Mouse (Mus musculus): ENCODE data around the gene Zfp429. TPM values are rescaled to one million over a fixed set of nuclear protein-coding genes. Genes with fewer than 3 reads are reported as not detected.
A peak's percentile ranks its signal among the peaks of the same experiment; 100 is the strongest.
"Not testable (repeated sequence)": the region's sequence is repeated elsewhere in the genome, so short reads cannot be mapped to it uniquely, and the experiment has no call there.

The Zfp429 gene
- 6.8 and 7.7 TPM in 2 replicates for polyA plus RNA-seq (2015; fragmentation: Nextera tagmentation; extraction: Ambion mirVana)

- not testable (repeated sequence) for H3K36me3 ChIP-seq, H3K4me1 ChIP-seq, H3K27me3 ChIP-seq, H3K9me3 ChIP-seq
- H3K27ac ChIP-seq: peak within 1 kb of the TSS; percentile 70
- 3% methylated on average over 14 of the region's 16 CpGs for WGBS
- peak within 1 kb of the TSS; percentile 71 for H3K4me3 ChIP-seq
- ATAC-seq (ENCODE audit: borderline replicate concordance, extremely low read depth, low FRiP score, low TSS enrichment): peak; percentile 95
- H3K9ac ChIP-seq: peak within 1 kb of the TSS; percentile 56
- peak within 1 kb of the TSS; percentile 56 for H3K4me2 ChIP-seq
Observed at GRCm38 (mm10) chr13:67399183-67399903, at the start of gene Zfp429. Gene Zfp429, minus strand, starts transcription at chr13:67399819.

- 67% methylated on average over 1 of the region's 3 CpGs for WGBS
- not testable (repeated sequence) for H3K4me2 ChIP-seq
Observed at GRCm38 (mm10) chr13:67437095-67437494, 37.5 kb upstream of the Zfp429 start.

GRCm38 (mm10) chr13:67428116-67428515 is 28.5 kb upstream of the Zfp429 start:
- Histone ChIP-seq H3K27me3 (no peaks in the 10 kb centered on the region), H3K9ac (no peak overlapping the region), H3K4me1 (no peaks in the 10 kb centered on the region), H3K4me2 (no peak overlapping the region), H3K4me3 (no peak overlapping the region), H3K36me3 (no peaks in the 10 kb centered on the region), H3K9me3 (no peaks in the 10 kb centered on the region), H3K27ac (no peak overlapping the region)
- no peak for ATAC-seq (ENCODE audit: borderline replicate concordance, extremely low read depth, low FRiP score, low TSS enrichment)
- whole genome bisulfite sequencing: 82% methylated on average over 3 of the region's 3 CpGs

More at GRCm38 (mm10) chr13:67437095-67437494, 37.5 kb upstream of the Zfp429 start:
- not testable (repeated sequence) for H3K4me1 ChIP-seq; H3K9me3 ChIP-seq; H3K9ac ChIP-seq; H3K27ac ChIP-seq; H3K4me3 ChIP-seq; H3K36me3 ChIP-seq; H3K27me3 ChIP-seq; ATAC-seq (ENCODE audit: borderline replicate concordance, extremely low read depth, low FRiP score, low TSS enrichment)

GRCm38 (mm10) chr13:67425699-67426098 is 26.1 kb upstream of the Zfp429 start:
- H3K36me3 ChIP-seq; ATAC-seq (ENCODE audit: borderline replicate concordance, extremely low read depth, low FRiP score, low TSS enrichment); H3K27me3 ChIP-seq; H3K9me3 ChIP-seq; H3K4me1 ChIP-seq; H3K27ac ChIP-seq; H3K4me2 ChIP-seq; H3K4me3 ChIP-seq; H3K9ac ChIP-seq: not testable (repeated sequence)

GRCm38 (mm10) chr13:67422532-67422931 is 22.9 kb upstream of the Zfp429 start:
- not testable (repeated sequence) for H3K9ac ChIP-seq; H3K4me3 ChIP-seq; H3K9me3 ChIP-seq; H3K27ac ChIP-seq; H3K4me2 ChIP-seq; H3K4me1 ChIP-seq; ATAC-seq (ENCODE audit: borderline replicate concordance, extremely low read depth, low FRiP score, low TSS enrichment); H3K36me3 ChIP-seq; H3K27me3 ChIP-seq
- 91% methylated on average over 2 of the region's 2 CpGs for WGBS

GRCm38 (mm10) chr13:67421207-67421857 is 21.7 kb upstream of the Zfp429 start, which contains the start of gene Zfp459:
Gene Zfp459, minus strand, starts transcription at chr13:67421418.
- Histone ChIP-seq H3K4me1 (no peaks in the 10 kb centered on the region), H3K4me2 (peak within 1 kb of the TSS; percentile 73), H3K4me3 (peak within 1 kb of the TSS; percentile 58), H3K27ac (0 out of 2 replicates have a peak within 1 kb of the TSS, but pooled peaks have one; percentile 15), H3K27me3 (no peaks in the 10 kb centered on the region), H3K9me3 (no peaks in the 10 kb centered on the region), H3K36me3 (no peaks in the 10 kb centered on the region), H3K9ac (peak within 1 kb of the TSS; percentile 51)
- WGBS: 2% methylated on average over 22 of the region's 22 CpGs
- peak; percentile 77 for ATAC-seq (ENCODE audit: borderline replicate concordance, extremely low read depth, low FRiP score, low TSS enrichment)

- peak overlapping the region; percentile 51 for H3K9ac ChIP-seq
- H3K36me3 ChIP-seq: no peaks in the 10 kb centered on the region
- WGBS: 24% methylated on average over 11 of the region's 11 CpGs
- H3K4me2 ChIP-seq: peak overlapping the region; percentile 73
- peak overlapping the region; percentile 58 for H3K4me3 ChIP-seq
- 0 out of 2 replicates have a peak overlapping the region, but pooled peaks have one; percentile 15 for H3K27ac ChIP-seq
- H3K9me3 ChIP-seq: no peaks in the 10 kb centered on the region
- no peaks in the 10 kb centered on the region for H3K27me3 ChIP-seq
- no peak; the same call in 1 of the 2 replicates for ATAC-seq (ENCODE audit: borderline replicate concordance, extremely low read depth, low FRiP score, low TSS enrichment)
- H3K4me1 ChIP-seq: no peaks in the 10 kb centered on the region
Observed at GRCm38 (mm10) chr13:67420558-67421206, 21.1 kb upstream of the Zfp429 start.

DNA sequence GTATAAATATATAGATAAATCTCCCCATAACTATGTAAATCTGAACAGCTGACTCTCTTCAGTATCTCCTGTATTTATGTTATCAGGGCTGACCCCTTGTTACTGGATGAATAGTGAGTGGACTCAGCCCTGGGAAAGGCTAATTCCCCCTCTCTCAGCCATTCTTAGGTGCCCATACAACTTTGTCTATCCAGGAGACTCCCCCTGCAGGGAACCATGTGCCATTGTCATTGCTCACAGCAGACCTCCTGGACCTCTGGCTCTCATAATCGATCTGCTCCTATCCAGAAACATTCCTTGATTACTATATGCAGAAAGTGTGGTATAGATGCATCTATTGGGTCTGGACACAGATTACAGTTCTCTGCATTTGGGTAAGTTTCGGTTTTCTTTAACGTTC is 17.2 kb upstream of the Zfp429 start:
- Histone ChIP-seq H3K27ac (no peak overlapping the region), H3K36me3 (no peaks in the 10 kb centered on the region), H3K4me2 (no peak overlapping the region), H3K9ac (no peak overlapping the region), H3K4me1 (no peaks in the 10 kb centered on the region), H3K27me3 (no peaks in the 10 kb centered on the region), H3K9me3 (no peaks in the 10 kb centered on the region), H3K4me3 (no peak overlapping the region)
- WGBS: 83% methylated on average over 3 of the region's 3 CpGs
- ATAC-seq (ENCODE audit: borderline replicate concordance, extremely low read depth, low FRiP score, low TSS enrichment): no peak

DNA sequence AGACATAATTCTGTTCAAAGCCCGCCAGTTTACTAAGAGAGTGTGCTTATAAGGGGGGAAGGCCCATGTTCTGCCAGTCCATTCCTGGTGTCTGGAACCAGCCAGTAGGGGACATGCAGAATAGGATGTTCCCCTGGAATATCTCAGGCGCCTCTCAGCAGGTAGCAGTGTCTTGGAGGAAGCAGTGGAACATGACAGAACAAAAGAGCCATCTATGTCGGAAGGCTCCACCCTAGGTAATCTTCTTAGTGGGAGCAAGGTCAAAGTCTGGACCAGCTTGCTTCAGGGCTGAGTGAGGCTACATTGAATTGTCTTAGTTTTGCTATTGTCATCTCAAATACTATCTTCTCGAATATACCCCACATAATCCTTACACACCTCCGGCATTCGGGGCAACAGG is 16.1 kb upstream of the Zfp429 start:
- Histone ChIP-seq H3K27me3 (no peaks in the 10 kb centered on the region), H3K4me2 (no peak overlapping the region), H3K9ac (no peak overlapping the region), H3K4me1 (no peaks in the 10 kb centered on the region), H3K27ac (no peak overlapping the region), H3K9me3 (no peaks in the 10 kb centered on the region), H3K4me3 (no peak overlapping the region), H3K36me3 (no peaks in the 10 kb centered on the region)
- WGBS: 84% methylated on average over 6 of the region's 6 CpGs
- no peak for ATAC-seq (ENCODE audit: borderline replicate concordance, extremely low read depth, low FRiP score, low TSS enrichment)

DNA sequence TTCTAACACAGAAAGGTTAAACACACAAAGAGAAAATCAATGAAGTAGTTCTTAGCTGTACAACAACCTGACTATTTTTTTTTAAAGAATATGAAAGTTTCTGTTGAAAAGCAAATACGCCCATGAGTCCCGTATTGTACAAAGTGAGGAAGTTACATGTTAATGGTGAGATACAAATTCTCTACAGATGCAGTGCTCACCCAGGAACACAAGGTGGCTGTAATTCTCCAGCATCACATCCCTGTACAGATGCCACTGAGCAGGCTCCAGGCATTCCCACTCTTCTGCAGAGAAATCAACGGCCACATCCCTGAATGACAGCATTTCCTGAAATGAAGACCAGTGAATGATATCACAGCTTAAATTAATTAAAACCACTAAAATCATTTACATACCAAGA is 14.0 kb upstream of the Zfp429 start:
- not testable (repeated sequence) for H3K9me3 ChIP-seq; ATAC-seq (ENCODE audit: borderline replicate concordance, extremely low read depth, low FRiP score, low TSS enrichment); H3K4me2 ChIP-seq; H3K36me3 ChIP-seq; H3K27ac ChIP-seq; H3K27me3 ChIP-seq; H3K4me3 ChIP-seq; H3K9ac ChIP-seq; H3K4me1 ChIP-seq
- WGBS: 65% methylated on average over 3 of the region's 3 CpGs

DNA sequence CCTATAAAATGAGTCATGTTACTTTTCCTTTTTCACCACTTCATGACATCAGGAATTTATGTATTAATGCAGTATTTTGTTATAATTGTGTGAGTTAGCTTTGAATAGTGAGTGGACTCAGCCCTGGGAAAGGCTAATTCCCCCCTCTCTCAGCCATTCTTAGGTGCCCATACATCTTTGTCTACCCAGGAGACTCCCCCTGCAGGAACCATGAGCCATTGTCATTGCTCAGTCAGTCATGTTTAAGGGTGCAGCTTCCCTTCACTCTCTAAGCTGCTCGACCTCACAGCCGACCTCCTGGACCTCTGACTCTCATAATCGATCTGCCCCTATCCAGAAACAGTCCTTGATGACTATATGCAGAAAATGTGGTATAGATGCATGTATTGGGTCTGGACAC is 23.4 kb downstream of the Zfp429 start:
- ATAC-seq (ENCODE audit: borderline replicate concordance, extremely low read depth, low FRiP score, low TSS enrichment); H3K4me1 ChIP-seq; H3K27me3 ChIP-seq; H3K4me3 ChIP-seq; H3K27ac ChIP-seq; H3K9me3 ChIP-seq; H3K4me2 ChIP-seq; H3K36me3 ChIP-seq; H3K9ac ChIP-seq: not testable (repeated sequence)
- 75% methylated on average over 3 of the region's 3 CpGs for WGBS

Measured in lung, embryonic 15.5 days (tissue).